Mouse (Mus musculus) olfactory bulb, adult 2 months (tissue): ENCODE measurements around the gene Zcchc24.

Experiments
- CTCF ChIP-seq: fragments of 200-500 bp; IDR thresholded peaks from 2 replicates; pipeline ENCODE4 v1.5.1; 2012; ENCODE audit warnings: low read depth, mild to moderate bottlenecking, low read length, moderate library complexity; ENCODE audit not compliant: insufficient read depth
- POLR2A ChIP-seq: fragments of 200-500 bp; IDR thresholded peaks from 2 replicates; pipeline ENCODE4 v1.6.1; 2012; ENCODE audit warnings: mild to moderate bottlenecking, low read depth, low read length, moderate library complexity; ENCODE audit not compliant: insufficient read depth

- TF ChIP-seq POLR2A (no peak), CTCF (no peak)
Measured at GRCm38 (mm10) chr14:25806561-25806960, 37.7 kb upstream of the Zcchc24 start.
